Mouse (Mus musculus): Measurements from ENCODE around the gene Pacsin2. TPM values are rescaled to one million over a fixed set of nuclear protein-coding genes. Genes with fewer than 3 reads are reported as not detected.
"Not testable (repeated sequence)": the region's sequence is repeated elsewhere in the genome, so short reads cannot be mapped to it uniquely, and the experiment has no call there.

The Pacsin2 gene
- total RNA-seq, 2 experiments from 2014 or later = 156 to 165 TPM

DNA sequence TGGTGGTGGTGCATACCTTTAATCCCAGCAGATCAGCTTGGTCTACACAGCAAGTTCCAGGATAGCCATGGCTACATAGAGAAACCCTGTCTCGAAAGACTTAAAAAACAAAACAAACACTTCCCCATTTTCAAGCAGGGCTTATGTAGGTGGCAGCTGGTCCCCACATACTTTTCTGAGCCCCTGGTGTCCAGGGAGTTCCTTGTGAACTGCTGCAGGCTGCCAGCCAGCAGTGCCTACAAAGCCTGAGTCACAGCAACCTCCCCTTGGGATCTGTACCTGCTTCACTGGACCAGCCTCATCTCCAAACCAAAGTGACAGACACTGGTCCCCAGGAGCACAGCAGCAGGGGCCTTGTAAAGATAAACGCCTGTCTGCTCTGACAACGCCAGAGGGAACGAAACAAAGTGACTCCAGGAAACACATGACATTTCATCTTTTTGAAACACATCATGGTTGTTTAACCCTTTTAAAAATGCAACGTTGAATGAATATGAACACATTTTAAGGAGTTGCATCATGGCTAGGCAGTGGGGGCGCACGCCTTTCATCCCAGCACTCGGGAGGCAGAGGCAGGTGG, 18.3 kb upstream of the Pacsin2 start:
- intact Hi-C loops (cut with DNase I) = loop anchor here (5.0 kb wide), 1 partner anchor 90 kb away; no protein-coding TSS in a partner anchor
- no peak for DNase-seq

DNA sequence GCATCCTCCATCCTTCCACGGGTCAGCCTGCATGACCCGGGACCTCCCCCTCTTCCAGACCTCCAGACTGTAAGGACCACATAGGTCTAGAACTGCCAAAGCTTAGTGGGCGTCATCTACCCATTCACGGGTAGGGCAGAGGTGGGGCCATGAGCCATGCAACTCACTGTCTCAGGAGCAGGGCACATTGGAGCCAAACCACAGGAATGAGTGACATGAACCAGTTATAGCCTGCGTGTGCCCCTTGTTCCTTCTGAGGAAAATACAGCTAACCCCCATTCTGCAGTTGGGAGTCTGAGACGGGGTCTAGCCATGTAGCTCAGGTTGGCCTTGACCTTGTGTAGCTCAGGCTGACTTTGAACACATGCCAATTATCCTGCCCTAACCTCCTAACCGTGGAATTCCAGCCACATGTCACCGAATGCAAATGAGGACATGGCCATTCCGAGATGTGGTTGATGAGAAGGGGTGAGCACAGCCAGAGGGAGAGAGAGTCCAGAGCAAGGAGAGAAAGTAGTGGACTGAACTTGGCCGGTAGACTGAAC, 16.9 kb upstream of the Pacsin2 start:
- no peak for DNase-seq
- intact Hi-C loops (cut with DNase I) = loop anchor here (5.0 kb wide), 1 partner anchor 89 kb away; no protein-coding TSS in a partner anchor

DNA sequence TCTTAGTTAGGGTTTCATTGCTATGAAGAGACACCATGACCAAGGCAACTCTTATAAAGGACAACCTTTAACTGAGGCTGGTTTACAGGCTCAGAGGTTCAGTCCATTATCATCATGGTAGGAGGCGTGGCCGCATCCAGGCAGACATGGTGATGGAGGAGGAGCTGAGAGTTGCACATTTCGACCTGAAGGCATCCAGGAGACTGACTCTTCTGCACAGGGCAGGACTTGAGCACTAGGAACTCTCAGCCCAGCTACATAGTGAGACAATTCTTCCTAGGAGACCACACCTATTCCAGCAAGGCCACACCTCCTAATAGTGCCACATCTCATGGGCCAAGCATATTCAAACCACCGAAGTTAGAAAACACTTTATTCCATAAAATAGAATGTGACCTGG, 15.4 kb upstream of the Pacsin2 start:
- intact Hi-C loops (cut with DNase I) = loop anchor here (5.0 kb wide), 1 partner anchor 88 kb away; no protein-coding TSS in a partner anchor
- no peak for DNase-seq

DNA sequence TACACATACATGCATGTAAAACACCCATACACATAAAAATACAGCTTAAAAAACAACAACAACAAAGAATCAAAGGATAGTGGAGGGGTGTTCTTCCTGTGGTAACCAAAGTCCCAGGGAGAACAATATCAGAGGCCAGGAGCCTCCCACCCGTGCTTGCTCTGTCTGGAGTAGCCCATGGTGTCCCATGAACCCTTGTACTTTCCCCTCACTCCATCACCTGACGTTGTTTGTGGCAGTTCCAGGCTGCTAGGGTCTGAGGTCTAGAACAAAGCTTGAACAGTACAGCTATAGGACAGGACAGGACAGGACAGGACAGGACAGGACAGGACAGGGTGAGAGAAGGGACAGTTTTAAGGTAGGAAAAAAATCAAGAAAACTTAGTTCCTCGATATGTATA, 13.7 kb upstream of the Pacsin2 start:
- intact Hi-C loops (cut with DNase I) = no loop called here
- no peak for DNase-seq

DNA sequence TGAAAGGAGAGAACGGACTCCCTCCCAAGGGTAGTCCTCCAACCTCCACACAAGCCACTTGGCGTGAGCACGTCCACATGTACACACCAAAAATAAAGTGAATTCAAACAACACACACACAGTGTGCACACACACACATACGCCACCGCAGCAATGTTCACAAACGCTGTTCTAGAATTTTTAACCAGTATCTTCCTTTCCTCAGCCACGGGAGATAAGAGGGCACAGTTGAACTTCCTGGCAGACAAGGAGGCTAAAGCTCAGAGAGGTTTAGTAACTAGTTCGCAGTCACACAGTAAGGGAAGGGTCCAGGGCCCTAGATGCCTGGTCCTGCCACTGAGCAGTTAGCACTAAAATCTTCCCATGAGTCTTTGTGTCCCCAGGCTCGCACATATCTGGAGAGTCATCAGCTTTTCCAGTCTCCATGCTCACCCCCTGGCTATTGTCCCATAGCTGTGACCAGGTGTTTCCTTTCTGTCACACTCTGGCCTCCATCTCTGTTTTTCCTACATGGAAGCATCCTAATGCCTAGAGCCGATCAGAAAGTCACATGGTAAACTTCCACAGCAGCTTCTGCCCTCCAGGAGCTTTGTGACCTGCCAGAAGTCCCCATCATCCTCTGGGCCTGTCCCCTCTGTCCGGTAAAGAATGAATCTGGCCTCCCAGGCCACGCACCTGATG, 12.3 kb upstream of the Pacsin2 start:
- intact Hi-C loops (cut with DNase I) = no loop called here
- peak in 1 of 2 experiments; percentile 34 for DNase-seq

DNA sequence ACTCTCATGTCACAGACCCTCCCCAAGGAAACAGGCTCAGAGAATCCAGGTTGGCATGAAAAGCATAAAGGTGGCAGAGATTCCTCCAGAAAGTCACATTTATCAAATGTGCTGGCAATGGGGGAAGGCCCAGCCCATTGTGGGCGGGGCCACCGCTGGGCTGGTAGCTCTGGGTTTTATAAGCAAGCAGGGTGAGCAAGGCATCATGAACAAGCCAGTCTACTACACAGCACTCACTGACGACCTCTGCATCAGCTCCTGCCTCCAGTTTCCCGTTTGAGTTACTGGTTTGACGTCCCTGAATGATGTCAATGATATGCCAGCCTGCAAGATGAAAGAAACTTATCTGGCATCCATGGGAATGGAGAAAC, 10.0 kb upstream of the Pacsin2 start:
- DNase-seq = no peak
- intact Hi-C loops (cut with DNase I) = no loop called here

DNA sequence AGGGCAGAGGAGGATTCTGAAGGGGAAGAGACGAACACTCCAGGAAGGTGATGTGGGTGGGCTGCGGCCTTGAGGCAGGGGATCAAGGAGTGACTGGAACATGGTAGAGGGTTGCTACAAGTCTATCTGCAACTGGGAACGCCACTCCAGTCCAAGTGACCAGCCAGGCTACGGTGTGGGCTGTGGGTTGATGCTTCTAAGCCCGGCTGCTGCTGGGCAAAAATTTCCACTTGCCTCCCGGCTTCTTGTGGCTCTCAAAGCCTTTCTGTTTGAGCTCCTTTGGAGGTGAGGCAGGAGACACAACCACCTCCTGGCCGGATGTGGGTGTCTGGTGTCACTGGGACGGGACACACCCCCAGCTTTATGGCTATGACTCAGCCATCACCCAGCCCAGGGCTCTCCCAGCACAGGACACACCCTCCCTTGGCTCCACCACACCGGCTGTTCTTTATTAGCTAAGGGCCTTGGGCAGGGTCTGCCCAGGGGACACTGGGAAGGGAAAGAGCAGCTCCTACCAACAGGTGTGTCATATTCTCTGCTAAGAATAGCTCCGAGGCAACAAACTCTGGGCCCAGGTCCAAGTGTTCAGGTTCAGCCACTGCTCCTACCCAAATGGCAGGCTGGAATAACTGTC, 9.5 kb upstream of the Pacsin2 start:
- intact Hi-C loops (cut with DNase I) = no loop called here
- peak; percentile 57 to 64 for DNase-seq

DNA sequence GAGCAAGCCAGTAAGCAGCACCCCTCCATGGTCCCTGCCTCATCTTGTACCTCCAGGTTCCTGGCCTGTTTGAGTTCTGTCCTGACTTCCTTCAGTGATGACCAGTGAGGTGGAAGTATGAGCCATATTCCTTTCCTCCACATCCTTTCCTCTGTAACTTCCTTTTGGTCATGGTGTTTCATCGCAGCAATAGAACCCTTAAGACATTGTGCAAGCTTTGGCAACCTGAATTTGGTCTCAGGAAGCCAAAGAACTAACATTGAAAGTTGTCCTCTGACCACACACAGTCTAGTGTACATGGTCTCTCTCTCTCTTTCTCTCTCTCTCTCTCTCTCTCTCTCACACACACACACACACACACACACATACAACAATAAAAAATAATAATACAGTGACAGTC, 8.8 kb upstream of the Pacsin2 start:
- DNase-seq = no peak
- intact Hi-C loops (cut with DNase I) = no loop called here

DNA sequence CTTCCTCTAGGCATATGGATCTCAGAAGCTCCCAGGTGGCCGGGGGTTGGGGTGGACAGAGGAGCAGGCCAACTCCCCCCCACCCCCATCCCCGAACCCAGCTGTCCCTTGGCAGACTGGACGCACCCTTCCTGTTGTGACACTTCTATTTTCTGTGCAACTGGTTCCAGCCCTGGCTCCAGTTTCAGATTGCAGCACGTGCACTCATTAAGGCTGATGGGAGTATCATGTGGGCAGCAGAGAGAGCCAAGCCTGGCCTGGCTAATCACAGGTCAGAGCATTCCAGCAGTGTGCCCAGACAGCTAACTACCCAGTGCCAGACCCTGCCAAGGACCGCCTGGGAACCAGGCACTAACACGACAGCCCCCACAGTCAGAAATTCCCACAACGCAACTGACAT, 7.1 kb upstream of the Pacsin2 start:
- peak; percentile 63 to 75 for DNase-seq
- intact Hi-C loops (cut with DNase I) = no loop called here

DNA sequence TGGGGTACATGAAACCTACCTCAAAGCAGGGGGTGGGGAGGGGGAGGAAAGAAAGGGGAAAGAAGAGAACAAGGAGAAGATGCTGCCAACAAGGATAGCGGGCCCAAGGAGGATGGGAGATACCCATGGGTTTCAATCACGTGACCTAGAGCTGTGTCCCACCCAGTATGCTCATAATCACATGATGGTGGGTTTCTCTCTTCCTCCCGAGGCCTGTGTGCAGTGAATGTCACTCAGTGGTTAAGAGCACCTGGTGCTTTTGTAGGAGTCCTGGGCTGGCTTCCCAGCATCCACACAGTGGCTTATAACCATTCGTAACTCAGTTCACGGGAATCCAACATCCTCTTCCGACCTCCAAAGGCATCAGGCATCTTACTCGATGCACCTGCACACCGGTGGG, 6.0 kb upstream of the Pacsin2 start:
- DNase-seq = no peak
- intact Hi-C loops (cut with DNase I) = no loop called here

DNA sequence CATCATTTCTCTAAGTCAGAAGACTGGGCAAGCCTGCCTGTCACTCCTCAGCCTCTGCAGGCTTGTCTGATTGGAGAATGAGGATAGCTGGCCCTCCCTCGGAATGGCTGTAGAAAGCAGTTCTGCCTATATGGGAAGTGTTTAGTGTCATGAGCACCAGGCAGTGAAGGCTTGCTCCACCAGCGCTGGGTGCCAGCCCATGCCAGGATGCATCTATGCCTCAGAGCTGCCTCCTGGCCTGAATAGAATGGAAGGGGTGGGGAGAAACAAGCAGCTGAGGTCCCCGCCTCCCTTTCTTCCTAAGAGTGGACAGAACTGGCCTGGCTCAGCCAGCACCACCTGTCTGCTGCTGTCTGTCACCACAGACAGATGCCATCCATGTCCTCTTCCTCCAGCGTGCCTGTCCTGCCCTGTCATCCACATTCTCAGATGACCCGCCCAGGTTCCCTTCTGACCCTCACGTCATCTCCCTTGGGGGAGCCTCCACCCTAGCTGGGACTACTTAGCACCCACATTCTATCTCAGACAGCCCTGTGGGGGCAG, 4.9 kb upstream of the Pacsin2 start:
- no peak for DNase-seq
- intact Hi-C loops (cut with DNase I) = no loop called here

DNA sequence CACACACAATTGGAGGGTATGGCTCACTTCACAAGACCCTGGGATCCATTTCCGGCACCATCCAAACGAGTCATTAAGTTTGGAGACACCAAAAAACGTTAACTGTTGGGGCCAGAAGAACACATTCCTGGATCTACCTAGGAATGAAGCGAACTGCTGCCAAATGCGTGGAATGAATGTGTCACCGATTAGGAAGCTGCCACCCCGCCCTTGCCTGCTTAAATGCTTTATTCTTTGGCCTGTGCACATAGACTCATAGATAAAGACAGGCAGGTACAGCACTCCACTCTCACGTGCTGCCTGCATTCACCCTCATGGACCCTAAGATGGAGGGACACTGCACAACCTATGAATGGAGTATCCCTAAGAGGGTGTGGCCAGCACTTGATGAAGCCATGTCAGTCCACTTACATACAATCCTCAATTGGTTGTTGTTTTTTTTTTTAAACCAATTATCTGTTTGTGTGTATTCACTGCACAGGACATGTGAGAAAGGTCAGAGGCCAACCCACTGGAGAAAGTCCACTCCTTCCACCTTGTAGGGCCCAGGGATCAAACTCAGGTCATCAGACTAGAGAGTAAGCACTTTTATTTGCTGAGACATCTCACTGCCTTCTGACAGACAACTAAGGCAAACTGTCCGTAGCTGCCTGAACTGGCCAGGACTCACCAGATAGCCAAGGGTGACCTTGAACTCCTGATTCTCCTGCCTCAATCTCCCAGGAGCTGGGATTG, 3.0 kb upstream of the Pacsin2 start:
- no peak for DNase-seq
- intact Hi-C loops (cut with DNase I) = no loop called here

DNA sequence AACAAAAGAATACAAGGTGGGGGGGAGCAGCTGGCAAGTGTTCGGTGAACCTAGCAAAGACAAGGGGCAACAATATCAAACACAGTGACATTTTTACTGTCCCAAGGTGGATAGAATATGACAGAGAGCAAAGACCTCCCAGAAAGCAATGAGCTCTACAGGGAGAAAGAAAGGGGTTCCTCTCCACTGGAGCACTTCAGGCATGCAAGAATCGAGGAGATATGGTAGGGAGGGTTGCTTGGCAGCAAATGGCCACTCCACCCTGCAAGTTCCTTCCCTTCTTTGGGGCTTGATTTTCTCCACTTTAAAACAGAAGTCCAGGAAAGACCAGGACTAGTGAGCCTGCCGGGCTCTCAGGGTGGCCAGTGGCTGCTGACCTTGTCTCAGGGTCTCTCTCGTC, 1.9 kb upstream of the Pacsin2 start:
- no peak for DNase-seq
- intact Hi-C loops (cut with DNase I) = no loop called here

DNA sequence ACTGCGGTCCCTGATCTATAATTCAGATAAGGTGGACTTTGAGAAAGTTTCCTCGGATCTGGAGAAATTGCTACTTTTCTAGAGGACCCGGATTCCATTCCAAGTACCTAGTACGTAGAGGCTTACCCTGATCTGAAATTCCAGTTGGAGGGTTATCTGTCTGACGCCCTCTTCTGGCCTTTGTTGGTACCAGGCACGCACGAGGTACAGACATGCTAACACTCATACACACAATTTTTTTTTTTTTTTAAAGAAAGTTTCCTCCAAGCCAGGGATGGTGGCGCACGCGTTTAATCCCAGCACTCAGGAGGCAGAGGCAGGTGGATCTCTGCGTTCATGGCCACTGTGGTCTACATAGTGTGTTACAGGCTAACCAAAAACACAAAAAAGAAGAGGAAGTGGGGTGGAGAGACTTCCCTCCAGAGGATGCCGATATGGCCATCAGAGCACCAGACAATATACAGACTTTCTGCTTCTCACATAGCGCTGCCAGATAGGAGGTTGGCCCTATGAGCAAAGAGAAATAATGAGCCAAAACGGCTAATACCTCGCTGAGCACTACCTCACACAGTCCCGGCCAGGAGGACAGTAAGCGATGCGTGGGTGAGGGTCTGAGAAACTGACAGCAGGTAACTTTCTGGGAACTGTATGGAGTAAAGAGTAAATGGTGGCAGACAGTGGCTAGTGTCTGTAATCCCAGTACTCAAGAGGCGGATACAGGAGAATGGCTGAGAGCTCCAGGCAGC, 672 bp upstream of the Pacsin2 start:
- intact Hi-C loops (cut with DNase I) = no loop called here
- DNase-seq = no peak

DNA sequence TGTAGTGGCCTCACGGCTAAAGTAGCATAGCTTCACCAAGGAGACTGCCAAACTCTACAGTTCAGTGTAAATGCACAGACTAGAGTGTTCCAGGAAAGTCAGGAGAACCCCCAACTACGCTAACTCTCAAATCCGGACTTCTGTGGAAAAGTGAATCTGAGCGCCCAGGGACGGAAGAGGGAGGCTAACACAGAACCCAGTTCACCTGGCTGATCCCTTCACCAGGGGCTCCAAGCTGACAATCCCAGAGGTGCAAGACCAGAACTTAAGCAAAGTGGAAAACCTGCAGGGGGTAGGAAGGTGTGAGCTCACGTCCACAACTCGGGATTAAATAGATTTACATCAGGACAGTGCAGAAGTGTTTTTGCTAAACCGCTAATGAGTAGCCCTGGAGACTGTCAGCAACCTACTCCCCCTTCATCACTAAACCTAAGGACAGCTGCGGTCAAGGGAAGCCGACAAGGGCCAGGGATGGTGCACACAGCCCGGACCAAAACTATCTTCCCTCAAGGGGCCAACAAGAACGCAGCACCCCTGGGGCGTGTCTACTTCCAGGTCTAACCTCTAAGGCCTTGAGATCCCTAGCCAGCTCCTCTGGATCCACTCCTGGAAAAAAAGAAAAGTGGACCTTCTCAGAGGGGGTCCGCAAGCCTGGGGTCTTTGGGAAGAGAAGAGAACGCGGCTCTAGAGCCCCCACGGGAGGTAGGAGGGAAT, 880 bp downstream of the Pacsin2 start:
- intact Hi-C loops (cut with DNase I) = loop anchor here (2.0 kb wide), 1 partner anchor 29 kb away; no protein-coding TSS in a partner anchor
- DNase-seq = no peak

DNA sequence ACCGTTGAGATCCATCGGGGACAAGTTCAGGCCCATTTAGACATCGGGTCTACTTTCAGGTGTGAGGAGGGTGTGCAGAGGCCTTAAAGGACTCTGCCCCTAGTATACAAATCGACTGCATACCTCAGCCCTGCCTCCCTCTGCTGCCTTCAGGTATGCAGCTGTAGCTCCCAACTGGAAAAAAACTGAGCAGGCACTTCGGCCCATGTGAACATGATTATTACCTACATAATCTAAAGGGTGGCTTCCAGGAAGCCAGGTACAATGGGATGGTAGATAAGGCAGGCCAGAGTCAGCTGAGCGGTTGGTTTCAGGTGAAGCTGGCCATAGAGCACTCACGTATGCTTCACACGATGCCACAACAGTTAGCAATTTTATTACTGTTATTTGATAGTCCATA, 2.1 kb downstream of the Pacsin2 start:
- intact Hi-C loops (cut with DNase I) = loop anchor here (2.0 kb wide), 1 partner anchor 28 kb away; no protein-coding TSS in a partner anchor
- not testable (repeated sequence) for DNase-seq

DNA sequence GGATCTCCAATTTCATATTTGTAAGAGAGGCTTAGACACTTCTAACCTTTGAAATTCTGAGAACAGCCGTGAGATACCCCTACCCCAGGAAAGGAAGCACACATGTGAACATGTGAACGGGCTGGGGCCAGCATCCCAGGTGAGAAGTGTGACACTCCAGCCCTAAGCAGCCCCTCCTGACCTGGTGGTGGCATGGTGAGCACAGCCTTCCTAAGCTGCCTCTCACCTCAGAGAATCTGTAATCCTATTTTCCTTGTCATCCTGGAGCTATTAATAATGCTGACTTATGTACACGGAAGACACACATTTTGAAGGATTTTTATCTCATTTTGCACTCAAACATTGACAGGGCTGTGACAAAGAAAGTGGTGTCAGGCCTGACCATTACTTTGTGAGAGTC, 3.5 kb downstream of the Pacsin2 start:
- intact Hi-C loops (cut with DNase I) = no loop called here
- no peak for DNase-seq

DNA sequence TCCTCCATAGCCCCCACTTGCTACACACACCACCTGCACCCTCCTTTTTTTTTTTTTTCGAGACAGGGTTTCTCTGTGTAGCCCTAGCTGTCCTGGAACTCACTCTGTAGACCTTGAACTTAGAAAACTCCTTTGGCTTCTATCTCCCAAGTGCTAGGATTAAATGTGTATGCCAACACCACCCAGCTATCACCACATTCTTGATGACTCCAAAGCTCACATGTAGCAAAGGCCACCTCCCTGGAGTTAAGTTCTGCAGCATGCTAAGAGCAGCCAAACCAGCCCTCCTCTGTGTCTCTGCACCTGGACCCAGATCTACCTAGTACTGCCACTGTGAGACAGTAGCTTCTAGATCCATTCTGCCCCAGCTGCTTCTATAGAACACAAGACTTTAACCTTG, 6.9 kb downstream of the Pacsin2 start:
- intact Hi-C loops (cut with DNase I) = no loop called here
- DNase-seq = no peak

DNA sequence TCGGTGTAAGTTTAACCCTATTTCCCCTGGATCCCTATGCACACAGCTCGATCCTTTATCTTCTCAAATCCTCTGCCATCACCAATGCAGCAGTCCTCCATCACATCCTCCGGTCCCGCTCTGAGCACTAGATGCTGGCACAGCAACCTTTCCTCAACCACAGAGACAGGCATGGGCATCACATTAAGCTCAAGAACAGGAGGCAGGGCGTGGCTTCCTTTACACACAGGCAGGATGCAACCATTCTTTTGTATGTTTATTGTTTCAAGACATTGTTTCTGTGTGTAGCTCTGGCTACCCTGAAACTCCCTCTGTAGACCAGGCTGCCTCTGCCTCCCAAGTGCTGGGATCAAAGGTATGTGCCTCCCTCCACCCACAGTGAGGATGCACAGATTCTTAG, 8.8 kb downstream of the Pacsin2 start:
- intact Hi-C loops (cut with DNase I) = no loop called here
- DNase-seq = no peak
